Mouse (Mus musculus): ENCODE measurements around the gene Bod1. TPM values are rescaled to one million over a fixed set of nuclear protein-coding genes. Genes with fewer than 3 reads are reported as not detected.

The Bod1 gene
- polyA plus RNA-seq (2015; fragmentation: Nextera tagmentation; extraction: Ambion mirVana), result 36.8 and 39.5 TPM in 2 replicates

DNA sequence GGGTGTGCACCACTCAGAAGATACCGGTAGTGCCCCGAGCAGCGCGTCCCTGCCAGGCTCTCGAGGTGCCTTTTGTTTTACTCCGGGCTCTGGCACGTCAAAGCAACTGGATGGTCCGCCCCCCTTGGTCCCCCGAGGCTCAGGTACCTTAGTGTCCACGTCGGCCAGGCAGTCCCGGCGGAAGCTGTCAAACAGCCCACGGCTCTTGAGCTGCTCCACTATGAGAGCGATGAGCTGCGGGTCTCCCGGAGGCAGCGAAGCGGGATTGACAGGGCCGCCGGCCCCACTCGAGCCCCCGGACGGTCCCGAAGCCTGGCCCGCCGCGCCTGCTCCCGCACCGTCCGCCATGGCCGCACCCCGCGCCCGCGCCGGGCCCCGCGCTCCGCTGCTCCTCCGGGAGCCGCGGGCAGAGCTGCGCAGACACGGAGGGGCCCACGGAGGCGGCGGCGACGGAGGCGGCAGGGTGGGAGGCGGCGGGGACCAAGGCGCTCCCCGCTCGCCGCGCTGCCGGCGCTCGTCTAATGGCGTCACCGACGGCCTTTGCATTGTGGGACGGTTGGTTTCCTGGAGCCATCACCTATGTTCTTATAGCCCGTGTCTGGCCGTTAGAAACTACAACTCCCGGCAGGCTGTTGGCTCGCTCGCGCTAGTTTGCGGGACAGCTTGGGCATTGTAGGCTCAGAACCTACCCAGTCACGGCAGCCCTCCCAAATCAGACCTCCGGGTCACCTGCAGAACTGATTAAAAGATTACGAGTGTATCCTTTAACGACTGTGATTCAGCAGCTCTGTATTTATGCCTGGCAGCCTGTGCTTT lies at the start of gene Bod1:
Gene Bod1, minus strand, starts transcription at position 532 of the 816 bp plus-strand sequence.
- peak; percentile 96 for DNase-seq (ENCODE audit: low spot score)

GRCm38 (mm10) chr11:31719090-31719489 lies 47.4 kb upstream of the Bod1 start:
- DNase-seq (ENCODE audit: low spot score), result no peak

- no peak for DNase-seq (ENCODE audit: low spot score)
Measured at GRCm38 (mm10) chr11:31717926-31718735, 46.4 kb upstream of the Bod1 start.

DNA sequence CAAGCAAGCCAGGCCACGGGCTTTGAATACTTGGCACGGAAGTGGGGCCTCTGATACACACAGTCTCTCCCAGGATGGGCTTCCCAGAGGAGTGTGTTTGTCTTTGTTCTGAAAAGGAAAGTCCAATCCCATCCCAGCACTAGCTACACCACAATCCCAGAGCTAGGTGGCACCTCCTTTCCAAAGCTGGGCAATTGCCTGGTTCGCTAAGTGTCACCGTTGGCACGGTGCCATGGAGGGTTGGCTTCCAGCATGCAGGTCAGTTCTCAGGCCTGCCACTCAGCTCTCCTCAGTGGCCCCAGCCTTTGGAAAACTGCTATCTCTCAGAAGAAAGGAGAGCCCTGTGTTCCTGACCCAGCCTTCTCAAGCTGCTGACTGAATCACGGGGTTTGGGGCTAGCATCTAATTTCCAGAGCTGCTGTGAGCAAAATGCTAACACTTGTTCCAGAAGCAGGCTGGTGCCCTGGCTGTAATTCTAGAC lies 42.0 kb upstream of the Bod1 start:
- no peak for DNase-seq (ENCODE audit: low spot score)

GRCm38 (mm10) chr11:31713116-31713515 lies 41.4 kb upstream of the Bod1 start:
- no peak for DNase-seq (ENCODE audit: low spot score)

GRCm38 (mm10) chr11:31707771-31708170 lies 36.1 kb upstream of the Bod1 start:
- no peak for DNase-seq (ENCODE audit: low spot score)

DNA sequence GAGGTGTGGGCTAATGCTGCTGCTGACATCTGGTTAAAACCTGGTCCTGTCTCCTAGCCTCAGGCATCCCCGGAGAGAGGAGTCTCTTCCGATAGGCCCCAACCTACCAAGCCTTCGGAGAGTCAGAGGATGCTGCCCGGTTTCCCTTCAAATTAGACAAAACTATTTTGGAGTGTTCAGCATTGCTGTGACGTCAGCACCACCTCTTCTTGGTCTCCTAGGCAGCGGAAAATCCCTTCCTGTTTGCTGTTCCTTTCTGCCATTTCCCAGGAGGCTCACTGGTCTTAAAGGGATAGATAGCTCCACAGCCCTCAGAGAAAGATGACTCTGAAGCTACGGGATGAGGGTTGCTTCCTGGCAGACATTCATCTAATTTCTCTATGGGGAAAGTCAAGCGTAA lies 31.5 kb upstream of the Bod1 start:
- DNase-seq (ENCODE audit: low spot score), result no peak

GRCm38 (mm10) chr11:31701901-31702300 lies 30.2 kb upstream of the Bod1 start:
- DNase-seq (ENCODE audit: low spot score), result no peak

DNA sequence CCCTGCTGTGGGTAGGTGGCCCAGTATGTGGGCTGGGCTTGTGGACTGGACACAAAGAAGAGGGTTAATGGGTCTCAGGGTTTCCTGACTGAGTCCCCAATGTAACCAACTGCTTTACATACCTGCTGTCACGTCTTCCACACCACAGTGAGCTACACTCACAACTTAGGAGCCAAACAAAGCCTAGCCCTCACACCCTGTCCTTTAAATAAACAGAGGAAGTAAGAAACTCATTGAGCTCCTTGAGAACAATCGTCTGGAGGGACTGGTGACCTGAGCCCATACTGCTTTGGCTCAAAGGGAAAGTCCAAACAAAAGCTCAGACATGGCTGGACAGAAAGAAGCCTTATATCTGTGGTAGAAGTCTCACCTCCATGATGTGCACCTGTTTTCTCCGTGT lies 27.8 kb upstream of the Bod1 start:
- DNase-seq (ENCODE audit: low spot score), result no peak

DNA sequence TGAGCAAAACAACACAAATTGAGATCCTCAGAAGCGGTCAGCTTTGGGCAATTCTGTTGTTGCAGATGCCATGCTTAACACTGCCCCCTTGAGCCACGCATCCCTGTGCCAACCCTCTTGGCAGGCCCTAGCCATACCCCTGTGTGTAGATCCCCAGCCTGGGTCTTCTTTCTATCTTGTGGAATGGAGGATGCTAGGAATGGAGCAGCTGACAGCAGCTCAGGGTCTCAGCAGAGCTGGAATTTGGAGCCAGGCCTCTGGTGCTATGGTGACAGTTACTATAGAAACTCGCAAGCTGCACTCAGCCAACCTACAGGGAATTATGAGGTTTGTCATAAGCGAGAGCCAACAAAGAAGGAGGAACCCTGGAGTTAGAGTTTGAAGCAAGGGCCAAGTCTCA lies 23.1 kb upstream of the Bod1 start:
- no peak for DNase-seq (ENCODE audit: low spot score)

- DNase-seq (ENCODE audit: low spot score), result no peak
Measured at GRCm38 (mm10) chr11:31694109-31694508, 22.4 kb upstream of the Bod1 start.

GRCm38 (mm10) chr11:31693322-31693721 lies 21.6 kb upstream of the Bod1 start:
- no peak for DNase-seq (ENCODE audit: low spot score)

GRCm38 (mm10) chr11:31688956-31689355 lies 17.3 kb upstream of the Bod1 start:
- DNase-seq (ENCODE audit: low spot score), result no peak

- DNase-seq (ENCODE audit: low spot score), result no peak
Measured at GRCm38 (mm10) chr11:31684913-31685567, 13.4 kb upstream of the Bod1 start.

DNA sequence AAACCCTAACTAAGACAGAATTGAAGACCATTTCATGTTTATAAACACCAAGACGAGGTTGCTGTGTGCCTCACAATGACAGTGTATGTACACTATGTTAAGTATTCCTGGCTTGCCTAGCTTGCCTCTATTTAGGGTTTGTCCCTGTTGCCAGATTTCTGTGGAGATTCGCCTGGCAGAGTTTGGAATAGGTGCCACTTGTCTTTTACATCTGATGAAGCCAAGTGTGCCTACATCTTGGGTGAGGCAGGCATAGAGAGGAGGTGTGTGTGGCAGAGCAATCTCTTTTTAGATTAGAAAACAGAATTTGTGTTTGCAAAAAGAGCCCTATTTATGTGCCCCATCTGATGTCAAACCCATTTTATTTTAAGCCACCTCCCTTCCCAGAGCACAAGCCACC lies 12.4 kb upstream of the Bod1 start:
- no peak for DNase-seq (ENCODE audit: low spot score)

GRCm38 (mm10) chr11:31679840-31680381 lies 8.2 kb upstream of the Bod1 start:
- no peak for DNase-seq (ENCODE audit: low spot score)

DNA sequence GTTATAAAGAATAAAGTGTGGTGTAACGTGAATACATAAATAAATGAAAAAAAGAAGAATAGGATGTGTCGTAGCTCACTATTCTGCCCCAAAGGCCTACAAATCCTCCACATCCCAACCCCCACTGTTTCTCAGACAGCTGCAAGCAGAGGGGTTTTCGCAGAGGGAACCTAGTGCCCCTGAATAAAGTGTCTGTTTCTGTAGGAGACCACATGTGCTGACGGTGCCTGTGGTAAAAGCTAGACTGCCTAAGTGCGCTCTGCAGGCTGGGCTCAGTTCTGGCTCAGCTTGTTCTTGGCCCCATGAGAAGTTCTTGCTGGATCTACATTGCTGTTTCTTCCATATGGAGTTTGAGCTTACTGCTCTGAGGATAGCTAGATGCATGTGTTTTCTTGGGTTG lies 5.6 kb upstream of the Bod1 start:
- DNase-seq (ENCODE audit: low spot score), result peak; percentile 52

DNA sequence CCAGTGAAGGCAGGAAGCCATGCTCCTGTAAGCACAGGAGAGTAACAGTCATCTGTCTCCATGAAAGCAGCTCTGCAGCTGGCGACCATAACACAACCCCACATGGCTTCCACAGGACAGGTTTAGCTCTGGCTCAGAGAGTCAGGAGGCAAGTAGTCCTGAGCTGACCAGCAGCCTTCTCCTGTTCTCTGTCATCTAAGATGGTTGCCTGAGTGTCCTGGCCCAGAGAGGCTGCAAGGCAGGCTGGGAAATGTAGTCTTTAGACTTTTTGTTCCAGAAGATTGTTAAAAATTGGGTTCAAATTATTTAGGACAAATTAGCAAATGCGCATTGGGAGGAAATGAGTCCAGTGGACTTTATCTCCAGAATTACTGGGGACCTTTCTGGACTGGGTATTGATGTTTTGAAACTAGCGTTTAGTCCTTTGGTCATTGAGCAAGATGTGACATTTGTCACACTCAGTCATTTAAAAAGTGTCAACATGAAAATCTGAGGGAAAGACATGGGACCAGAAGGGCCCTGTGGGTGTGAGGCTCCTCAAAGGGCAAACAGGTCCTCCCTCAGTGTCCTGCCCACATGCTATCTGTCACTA lies 5.1 kb upstream of the Bod1 start:
- peak; percentile 18 for DNase-seq (ENCODE audit: low spot score)

DNA sequence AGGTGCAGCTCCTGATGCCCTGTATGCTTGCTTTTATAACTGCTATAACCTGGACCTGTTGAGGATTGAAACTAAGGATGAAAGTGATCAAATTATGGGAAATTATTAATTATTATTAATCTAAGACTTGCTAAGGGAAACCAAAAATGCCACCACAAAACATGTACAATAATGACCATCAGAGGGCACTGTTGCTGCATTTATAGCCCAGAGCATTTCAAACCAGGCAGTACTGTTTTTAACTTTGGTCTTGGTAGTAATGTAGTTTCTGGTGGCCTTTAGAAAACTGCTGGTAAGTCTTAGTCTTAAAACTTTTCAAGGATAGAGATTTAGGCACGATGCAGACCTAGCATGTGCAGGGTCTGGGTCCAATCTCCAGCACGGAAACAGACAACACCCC lies 3.7 kb upstream of the Bod1 start:
- DNase-seq (ENCODE audit: low spot score), result peak; percentile 75

DNA sequence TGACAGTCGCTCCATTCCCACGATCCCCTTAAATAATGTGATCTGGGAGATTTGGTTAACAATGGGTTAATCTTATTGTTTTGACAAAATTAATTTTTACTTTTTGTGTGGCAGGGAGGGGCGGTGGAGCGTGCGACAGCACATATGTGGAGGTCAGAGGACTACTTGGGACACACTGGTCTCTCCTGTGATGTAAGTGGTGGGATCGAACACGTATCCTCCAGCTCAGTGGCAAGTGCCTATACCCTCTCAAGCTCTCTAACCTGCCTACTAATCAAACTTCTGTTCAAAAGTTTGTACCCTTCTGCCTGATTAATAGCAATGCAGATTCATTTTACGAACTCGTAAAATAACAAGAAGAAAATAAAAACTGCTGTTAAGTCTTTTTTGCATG lies 482 bp upstream of the Bod1 start:
- no peak for DNase-seq (ENCODE audit: low spot score)

GRCm38 (mm10) chr11:31670468-31670921 lies 1.2 kb downstream of the Bod1 start:
- DNase-seq (ENCODE audit: low spot score), result no peak
